Mouse (Mus musculus): ENCODE results near the gene Ap1s2.

The Ap1s2 gene

DNA sequence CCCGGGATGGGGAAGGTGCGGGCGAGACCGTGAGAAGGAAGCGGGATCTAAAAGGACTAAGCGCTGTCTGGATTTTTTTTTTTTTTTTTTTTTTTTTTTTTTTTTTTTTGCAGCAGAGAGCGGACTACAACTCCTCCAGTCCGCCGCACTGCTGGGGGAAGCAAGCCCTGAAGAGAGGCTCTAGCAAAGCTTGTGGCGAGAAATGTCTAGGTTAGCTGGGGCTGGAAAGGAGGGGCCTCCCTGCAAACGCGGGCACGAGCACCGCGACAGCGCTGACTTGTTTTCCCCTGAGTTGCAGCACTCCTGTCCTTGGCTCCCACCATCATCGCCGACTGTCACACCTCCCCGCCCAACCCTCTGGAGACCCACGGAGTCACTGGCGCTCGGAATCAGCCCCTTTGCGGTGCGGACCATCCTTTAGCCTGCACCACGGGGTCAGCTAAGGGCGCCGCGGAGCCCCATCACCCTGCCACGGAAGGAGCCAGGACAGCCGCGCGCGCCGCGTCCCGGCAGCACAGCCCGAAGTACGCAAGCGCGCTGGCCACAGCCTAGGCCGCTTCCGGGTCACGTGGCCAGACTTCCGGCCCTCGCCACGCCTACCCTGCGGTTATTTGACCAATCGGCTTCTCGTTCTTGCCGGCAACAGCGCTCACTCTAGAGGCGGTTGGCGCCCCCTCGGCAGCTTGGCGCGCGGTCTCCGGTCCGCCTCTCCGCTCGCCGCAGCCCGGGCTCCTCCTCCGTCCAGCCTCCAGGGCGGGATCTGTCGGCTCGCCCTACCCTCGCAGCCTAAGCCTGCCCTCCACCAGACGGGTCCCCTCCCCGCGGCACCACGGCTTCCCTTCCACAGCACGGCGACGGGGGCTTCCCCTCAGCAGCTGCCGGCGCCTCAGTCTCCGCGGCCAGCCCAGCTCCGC, at the start of gene Ap1s2:
TSS of gene Ap1s2 (plus strand) at position 681 of the 914 bp plus-strand sequence.
- in situ Hi-C loops (cut with MboI; ENCODE audit: low sequenced_read_pairs): loop anchor here (25.0 kb wide), 1 partner anchor 221 kb away; no protein-coding TSS in a partner anchor

DNA sequence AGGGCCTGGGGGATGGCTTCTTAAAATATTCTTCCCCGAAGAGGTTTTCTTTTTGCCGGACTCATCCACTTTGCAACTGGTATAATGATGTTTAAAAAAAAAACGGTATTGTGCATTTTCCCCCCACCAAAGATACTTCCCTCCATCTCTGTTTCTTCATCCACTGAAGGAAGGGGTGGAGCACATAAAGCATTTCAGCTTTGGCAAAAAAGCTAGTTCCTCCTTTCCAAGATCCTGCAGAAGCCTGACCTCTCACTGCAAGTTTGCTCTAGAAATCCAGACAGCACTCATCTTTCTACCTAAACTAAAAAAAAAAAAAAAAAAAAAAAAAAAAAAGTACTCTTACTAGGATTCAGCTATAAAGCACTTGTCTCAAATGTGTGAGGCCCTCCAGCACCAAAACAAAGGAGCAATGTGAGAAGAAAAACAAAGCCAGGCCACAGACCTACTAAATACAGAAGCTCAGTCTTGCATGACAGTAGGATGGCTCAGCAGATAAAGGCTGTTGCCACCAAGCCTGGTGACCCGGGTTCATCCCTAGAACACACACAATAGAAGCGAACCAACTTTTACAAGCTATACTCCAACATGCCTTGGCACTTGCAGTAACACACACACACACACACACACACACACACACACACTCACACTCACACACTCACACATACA, 41.0 kb upstream of the Ap1s2 start:
- in situ Hi-C loops (cut with MboI; ENCODE audit: low sequenced_read_pairs): no loop called here

GRCm38 (mm10) chrX:163868659-163869278, 40.0 kb upstream of the Ap1s2 start:
- in situ Hi-C loops (cut with MboI; ENCODE audit: low sequenced_read_pairs): no loop called here

- in situ Hi-C loops (cut with MboI; ENCODE audit: low sequenced_read_pairs): no loop called here
Measured at GRCm38 (mm10) chrX:163875932-163876331, 32.9 kb upstream of the Ap1s2 start.

DNA sequence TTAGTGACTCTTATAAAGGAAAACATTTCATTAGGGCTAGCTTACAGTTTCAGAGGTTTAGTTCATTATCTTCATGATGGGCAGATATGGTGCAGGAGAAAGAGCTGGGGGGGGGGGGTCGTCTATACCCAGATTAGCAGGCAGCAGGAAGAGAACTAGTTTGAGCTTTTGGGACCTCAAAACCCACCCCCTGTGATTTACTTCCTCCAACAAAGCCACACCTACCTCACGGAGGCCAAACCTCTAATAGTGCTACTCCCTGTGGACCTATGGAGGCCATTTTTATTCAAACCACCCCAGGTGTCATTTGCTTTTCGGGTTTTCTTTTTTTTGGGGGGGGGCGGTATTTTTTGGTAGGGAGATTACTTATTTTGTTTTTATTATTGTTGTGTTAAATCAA, 32.2 kb upstream of the Ap1s2 start:
- in situ Hi-C loops (cut with MboI; ENCODE audit: low sequenced_read_pairs): no loop called here

GRCm38 (mm10) chrX:163879039-163879438, 29.8 kb upstream of the Ap1s2 start:
- in situ Hi-C loops (cut with MboI; ENCODE audit: low sequenced_read_pairs): no loop called here

GRCm38 (mm10) chrX:163879461-163879860, 29.4 kb upstream of the Ap1s2 start:
- in situ Hi-C loops (cut with MboI; ENCODE audit: low sequenced_read_pairs): no loop called here

GRCm38 (mm10) chrX:163885539-163885981, 23.3 kb upstream of the Ap1s2 start:
- in situ Hi-C loops (cut with MboI; ENCODE audit: low sequenced_read_pairs): no loop called here

DNA sequence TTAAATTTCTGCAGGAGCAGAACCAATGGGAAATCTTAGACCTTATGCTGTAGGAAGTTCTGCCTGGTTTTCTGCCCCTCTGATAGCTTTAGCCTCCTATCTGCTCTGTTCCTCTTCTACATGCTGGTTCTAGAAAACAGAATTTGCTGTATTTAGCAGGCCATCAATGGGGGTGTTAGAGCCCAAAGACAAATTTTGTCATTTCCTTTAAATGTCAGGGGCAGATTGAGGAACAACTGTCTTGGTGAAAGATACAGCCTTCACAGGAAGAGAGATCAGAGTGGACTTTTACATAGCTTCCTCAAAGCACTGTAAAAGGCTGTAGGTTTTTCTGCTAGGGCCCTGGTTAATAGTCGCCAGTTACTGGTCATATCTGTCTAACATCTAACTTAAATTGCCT, 11.5 kb upstream of the Ap1s2 start:
- in situ Hi-C loops (cut with MboI; ENCODE audit: low sequenced_read_pairs): no loop called here

DNA sequence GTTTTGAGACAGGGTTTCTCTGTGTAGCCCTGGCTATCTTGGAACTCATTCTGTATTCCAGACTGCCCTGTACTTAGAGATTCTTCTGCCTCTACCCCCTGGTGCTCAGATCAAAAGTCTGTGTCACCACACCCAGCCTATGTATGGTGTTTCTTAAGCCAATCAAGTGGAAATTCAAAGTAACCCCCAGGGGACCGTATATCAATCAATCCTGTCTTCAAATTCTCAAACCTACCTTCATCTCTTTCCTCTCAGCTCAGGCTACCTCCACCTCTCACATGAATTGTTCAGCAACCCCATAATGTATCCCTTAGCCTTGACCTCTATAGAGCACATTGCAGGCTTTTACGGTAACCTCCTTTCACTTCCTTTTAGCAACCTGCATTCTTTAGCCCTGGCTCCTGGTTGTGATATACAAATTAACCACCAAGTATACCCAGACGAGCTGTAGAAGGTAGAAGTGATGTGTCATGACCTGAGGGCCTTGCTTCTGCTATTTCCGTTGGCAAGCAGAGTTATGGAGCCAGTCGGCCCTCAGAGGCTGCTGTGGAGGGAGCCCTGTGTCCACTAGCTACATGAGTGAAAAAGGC, 9.3 kb upstream of the Ap1s2 start:
- in situ Hi-C loops (cut with MboI; ENCODE audit: low sequenced_read_pairs): loop anchor here (25.0 kb wide), 1 partner anchor 212 kb away; no protein-coding TSS in a partner anchor

GRCm38 (mm10) chrX:163906861-163907260, 2.0 kb upstream of the Ap1s2 start:
- in situ Hi-C loops (cut with MboI; ENCODE audit: low sequenced_read_pairs): loop anchor here (25.0 kb wide), 1 partner anchor 220 kb away; no protein-coding TSS in a partner anchor

GRCm38 (mm10) chrX:163908003-163908336, 847 bp upstream of the Ap1s2 start:
- in situ Hi-C loops (cut with MboI; ENCODE audit: low sequenced_read_pairs): loop anchor here (25.0 kb wide), 1 partner anchor 221 kb away; no protein-coding TSS in a partner anchor

GRCm38 (mm10) chrX:163909381-163909780, 564 bp downstream of the Ap1s2 start:
- in situ Hi-C loops (cut with MboI; ENCODE audit: low sequenced_read_pairs): loop anchor here (25.0 kb wide), 1 partner anchor 222 kb away; no protein-coding TSS in a partner anchor

DNA sequence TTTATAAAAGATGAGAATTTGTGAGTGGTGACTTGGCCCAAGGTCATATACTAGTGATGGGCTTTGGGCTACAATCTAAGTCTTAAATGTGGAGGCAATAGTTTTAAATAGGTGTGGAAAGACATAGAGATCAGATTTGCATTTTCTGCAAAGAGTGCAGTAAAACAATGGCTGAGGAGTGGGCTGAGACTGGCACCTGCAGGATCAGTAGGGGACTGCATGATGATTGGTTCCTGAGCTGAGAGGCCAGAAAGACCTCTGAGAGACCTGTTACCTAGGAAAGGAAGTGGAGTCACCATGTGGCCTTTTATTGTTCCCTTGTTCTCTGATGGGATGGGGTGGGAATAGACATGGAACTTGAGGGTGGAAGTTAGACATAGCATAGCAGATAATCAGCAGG, 4.0 kb downstream of the Ap1s2 start:
- in situ Hi-C loops (cut with MboI; ENCODE audit: low sequenced_read_pairs): loop anchor here (25.0 kb wide), 1 partner anchor 225 kb away; no protein-coding TSS in a partner anchor

GRCm38 (mm10) chrX:163929550-163929949, 20.7 kb downstream of the Ap1s2 start:
- in situ Hi-C loops (cut with MboI; ENCODE audit: low sequenced_read_pairs): loop anchor here (25.0 kb wide), 1 partner anchor 1017 kb away; the partner anchor contains the start of gene Ctps2

- in situ Hi-C loops (cut with MboI; ENCODE audit: low sequenced_read_pairs): loop anchor here (25.0 kb wide), 1 partner anchor 1022 kb away; the partner anchor contains the start of gene Ctps2
Measured at GRCm38 (mm10) chrX:163934731-163935130, 25.9 kb downstream of the Ap1s2 start.

- in situ Hi-C loops (cut with MboI; ENCODE audit: low sequenced_read_pairs): loop anchor here (25.0 kb wide), 1 partner anchor 1026 kb away; the partner anchor contains the start of gene Ctps2
Measured at GRCm38 (mm10) chrX:163938587-163938986, 29.8 kb downstream of the Ap1s2 start.

GRCm38 (mm10) chrX:163944381-163944780, 35.6 kb downstream of the Ap1s2 start:
- in situ Hi-C loops (cut with MboI; ENCODE audit: low sequenced_read_pairs): loop anchor here (25.0 kb wide), 1 partner anchor 1032 kb away; the partner anchor contains the start of gene Ctps2

GRCm38 (mm10) chrX:163951618-163952017, 42.8 kb downstream of the Ap1s2 start:
- in situ Hi-C loops (cut with MboI; ENCODE audit: low sequenced_read_pairs): no loop called here

DNA sequence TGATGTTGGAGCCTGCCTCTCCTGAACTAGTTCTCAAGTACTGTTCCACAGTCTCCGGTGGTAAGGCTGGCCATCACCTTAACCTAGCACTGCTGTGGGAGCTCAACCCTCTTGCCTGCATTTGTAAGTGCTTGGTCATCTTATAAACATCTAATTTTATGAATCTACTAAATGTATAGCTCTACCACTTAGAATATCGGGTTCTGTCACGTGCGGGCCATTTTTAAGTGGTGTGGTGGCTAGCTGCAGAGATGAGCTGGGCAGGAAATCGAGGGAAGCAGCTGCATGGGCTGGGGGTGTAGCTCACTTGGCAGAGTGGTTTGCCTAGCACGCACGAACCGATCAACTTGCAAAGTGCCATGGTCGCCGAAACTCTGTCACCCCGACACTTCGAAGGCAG, 48.6 kb downstream of the Ap1s2 start:
- in situ Hi-C loops (cut with MboI; ENCODE audit: low sequenced_read_pairs): no loop called here

Data from CH12F3 (cell line).